8 mouse cellular contexts compared by ENCODE assay signal in the genomic region with DNA sequence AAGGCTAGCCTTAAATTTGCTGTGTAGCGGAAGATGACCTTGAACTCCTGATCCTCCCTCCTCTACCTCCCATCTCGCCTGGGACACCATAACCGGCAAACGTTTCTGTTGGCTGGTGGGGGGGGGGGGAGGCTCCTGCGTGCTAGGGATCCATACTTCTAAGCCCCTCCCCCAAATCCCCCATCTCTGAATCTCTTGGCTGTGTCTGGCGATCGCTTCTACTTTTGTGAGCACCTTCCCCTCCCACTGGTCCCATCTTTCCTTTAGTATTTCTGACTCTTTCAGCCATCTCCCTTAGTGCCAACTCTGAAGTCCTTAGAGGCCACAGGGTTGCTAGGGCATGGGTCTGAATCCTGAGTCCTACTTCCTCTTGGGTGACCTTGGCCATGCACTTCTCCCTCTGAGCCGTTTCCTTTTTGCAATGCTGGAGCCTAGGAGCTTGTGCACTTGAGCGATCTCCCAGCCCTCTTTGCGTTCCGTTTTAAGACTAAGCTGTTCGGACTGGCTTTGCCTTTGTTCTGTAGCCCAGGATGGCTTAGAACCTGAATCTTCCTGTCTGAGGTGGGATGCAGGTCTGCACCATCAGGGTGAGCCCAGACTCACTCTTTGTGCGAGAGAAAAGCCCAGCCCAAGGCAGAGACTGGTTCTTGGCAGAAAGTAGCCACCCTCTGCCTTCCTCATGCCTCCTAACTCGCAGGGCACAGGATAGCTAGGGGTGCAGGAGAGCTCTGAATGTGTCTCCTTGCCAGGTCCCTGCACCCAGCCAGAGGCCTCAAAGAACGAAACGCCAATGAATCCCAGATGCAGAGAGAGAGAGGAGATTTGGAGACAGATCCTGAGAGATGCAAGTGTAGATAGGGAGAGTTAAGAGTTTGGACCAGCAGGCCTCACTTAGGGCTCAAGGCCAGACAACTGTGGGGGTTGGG. TPM values are rescaled to one million over a fixed set of nuclear protein-coding genes. Genes with fewer than 3 reads are reported as not detected.
DNase-seq lines count a peak whose midpoint lies in the region; ATAC-seq and TF ChIP-seq lines count a peak whose summit lies in the region.

No protein-coding gene starts in this region.

- peak; percentile 52 to 65 for DNase-seq in heart, adult 2 months
- no peak for DNase-seq in heart, postnatal 25 days (ENCODE audit: low spot score)
- peak; percentile 65 for DNase-seq in MEL-GATA-1-ER (ENCODE audit: extremely low read depth, low read depth)
- DNase-seq in hindbrain, embryonic 11.5 days (ENCODE audit: low spot score), result peak; percentile 30
- DNase-seq in lung, postnatal 0 days (ENCODE audit: low spot score), result peak; percentile 63
- DNase-seq in urinary bladder, postnatal 36 days (ENCODE audit: low spot score in 2 of 2), result no peak
- no peak for DNase-seq in right cerebral cortex, postnatal 4 days
- no peak for DNase-seq in layer of hippocampus, adult 18-20 months (ENCODE audit: low spot score in 2 of 2)

- 0 out of 2 replicates have a peak, but pooled peaks have one; percentile 2 for ATAC-seq in hindbrain, embryonic 11.5 days (ENCODE audit: low FRiP score)
- ATAC-seq in lung, postnatal 0 days, result peak; percentile 13

- TF ChIP-seq CTCF in heart, adult 2 months (IDR thresholded peaks at IDR 0.05), result no peak
- no peak for TF ChIP-seq CTCF in lung, postnatal 0 days (IDR thresholded peaks at IDR 0.05)

- H3K27me3 ChIP-seq in heart, adult 2 months (ENCODE audit: control insufficient read depth, insufficient read depth, low read length), result no peaks in the 10 kb centered on the region
- peaks cover 33% of the 10 kb centered on the region for H3K27me3 ChIP-seq in hindbrain, embryonic 11.5 days (ENCODE audit: control insufficient read depth, insufficient read depth, low read length)
- H3K27me3 ChIP-seq in lung, postnatal 0 days (replicated peaks; ENCODE audit: insufficient read depth, low read length), result no peaks in the 10 kb centered on the region

- H3K79me2 ChIP-seq in heart, adult 2 months (replicated peaks; ENCODE audit: control insufficient read depth, insufficient read depth, low read length), result no peaks in the 10 kb centered on the region

- 0 out of 2 replicates have a peak, but pooled peaks have one; percentile 19 for TF ChIP-seq EP300 in heart, adult 2 months (IDR thresholded peaks at IDR 0.05; ENCODE audit: insufficient read depth, low read depth, low read length)
- TF ChIP-seq EP300 in lung, postnatal 0 days (IDR thresholded peaks at IDR 0.05), result no peak

- no peak overlapping the region for H3K4me2 ChIP-seq in hindbrain, embryonic 11.5 days (replicated peaks; ENCODE audit: low read depth, low read length)
- H3K4me2 ChIP-seq in lung, postnatal 0 days (replicated peaks; ENCODE audit: low read depth, low read length), result no peak overlapping the region

- intact Hi-C loops in heart, adult 2 months (cut with DNase I), result no loop called here
- intact Hi-C loops in heart, postnatal 25 days (cut with DNase I), result no loop called here

- peaks cover 17% of the 10 kb centered on the region for H3K4me1 ChIP-seq in heart, adult 2 months (ENCODE audit: control insufficient read depth, insufficient read depth, low read length)
- 0 out of 2 replicates have a peak, but pooled peaks cover 2% of the 10 kb centered on the region for H3K4me1 ChIP-seq in hindbrain, embryonic 11.5 days (replicated peaks; ENCODE audit: control insufficient read depth, insufficient read depth, low read length)
- peaks cover 20% of the 10 kb centered on the region; the same call in 1 of the 2 replicates for H3K4me1 ChIP-seq in lung, postnatal 0 days (ENCODE audit: insufficient read depth, low read depth, low read length)

- no peaks in the 10 kb centered on the region for H3K9me3 ChIP-seq in hindbrain, embryonic 11.5 days (ENCODE audit: control insufficient read depth, low read length)
- H3K9me3 ChIP-seq in lung, postnatal 0 days (ENCODE audit: low read length), result no peaks in the 10 kb centered on the region

- H3K36me3 ChIP-seq in heart, adult 2 months (ENCODE audit: control insufficient read depth, insufficient read depth, low read length), result no peaks in the 10 kb centered on the region
- no peaks in the 10 kb centered on the region for H3K36me3 ChIP-seq in hindbrain, embryonic 11.5 days (ENCODE audit: control insufficient read depth, insufficient read depth, low read length)
- H3K36me3 ChIP-seq in lung, postnatal 0 days (ENCODE audit: insufficient read depth, low read length), result no peaks in the 10 kb centered on the region

- TF ChIP-seq POLR2A in heart, adult 2 months (IDR thresholded peaks at IDR 0.05; ENCODE audit: insufficient read depth, low read depth, low read length), result no peak

- H3K27ac ChIP-seq in heart, adult 2 months, result peak overlapping the region; percentile 76
- no peak overlapping the region for H3K27ac ChIP-seq in hindbrain, embryonic 11.5 days (ENCODE audit: low read depth, low read length)
- peak overlapping the region; percentile 88 for H3K27ac ChIP-seq in lung, postnatal 0 days (ENCODE audit: low read length)

- H3K4me3 ChIP-seq in heart, adult 2 months, result no peak overlapping the region
- H3K4me3 ChIP-seq in hindbrain, embryonic 11.5 days (ENCODE audit: low read depth, low read length), result no peak overlapping the region
- no peak overlapping the region for H3K4me3 ChIP-seq in lung, postnatal 0 days (ENCODE audit: low read depth, low read length)

- H3K9ac ChIP-seq in heart, adult 2 months (ENCODE audit: low read depth, low read length), result peak overlapping the region; percentile 5; the same call in 1 of the 2 replicates
- no peak overlapping the region for H3K9ac ChIP-seq in hindbrain, embryonic 11.5 days (ENCODE audit: low read depth, low read length)
- no peak overlapping the region for H3K9ac ChIP-seq in lung, postnatal 0 days (replicated peaks; ENCODE audit: low read depth)

- 27% methylated on average over 16 of the region's 16 CpGs for WGBS in heart, adult 2 months
- WGBS in hindbrain, embryonic 11.5 days, result 27% methylated on average over 16 of the region's 16 CpGs
- 32% methylated on average over 16 of the region's 16 CpGs for WGBS in lung, postnatal 0 days

RNA-seq across cellular contexts. Expression of a gene that starts 0.9 kb away (rescaled TPM):
- 1 to 10 TPM; 3.5 to 6.1 TPM for total RNA-seq in heart, adult 2 months (2021)
- 11.9 and 14.0 TPM in 2 replicates for polyA plus RNA-seq in heart, adult 2 months (2012; rRNA removed)
- total RNA-seq in heart, postnatal 25 days (2021), result 1 to 10 TPM; 3.0 to 3.9 TPM
- polyA plus RNA-seq in hindbrain, embryonic 11.5 days (2014; fragmentation: Nextera tagmentation; extraction: Ambion mirVana), result 0.26 and 0.33 TPM in 2 replicates
- 8.3 and 20.0 TPM in 2 replicates for polyA plus RNA-seq in lung, postnatal 0 days (2015; fragmentation: Nextera tagmentation; extraction: Ambion mirVana)
- total RNA-seq in layer of hippocampus, adult 18-20 months (2021), result 1 to 10 TPM in 1 of 2 experiments, under 1 TPM in 1; 0.27 to 1.1 TPM

RNA-seq across cellular contexts. Expression of a gene that starts 26.9 kb away (rescaled TPM):
- under 1 TPM; 0.63 to 0.77 TPM for total RNA-seq in heart, adult 2 months (2021)
- 0.41 and 1.2 TPM in 2 replicates for polyA plus RNA-seq in heart, adult 2 months (2012; rRNA removed)
- total RNA-seq in heart, postnatal 25 days (2021), result under 1 TPM in 1 of 2 experiments, not detected in 1; 0.73 TPM
- polyA plus RNA-seq in hindbrain, embryonic 11.5 days (2014; fragmentation: Nextera tagmentation; extraction: Ambion mirVana), result 0.59 and 0.63 TPM in 2 replicates
- 18.4 and 23.9 TPM in 2 replicates for polyA plus RNA-seq in lung, postnatal 0 days (2015; fragmentation: Nextera tagmentation; extraction: Ambion mirVana)
- total RNA-seq in layer of hippocampus, adult 18-20 months (2021), result not detected

RNA-seq across cellular contexts. Expression of a gene that starts 28.3 kb away (rescaled TPM):
- not detected for total RNA-seq in heart, adult 2 months (2021)
- polyA plus RNA-seq in heart, adult 2 months (2012; rRNA removed), result not detected in 2 replicates
- not detected for total RNA-seq in heart, postnatal 25 days (2021)
- 0.17 TPM in 1 of 2 replicates, not detected in the other for polyA plus RNA-seq in hindbrain, embryonic 11.5 days (2014; fragmentation: Nextera tagmentation; extraction: Ambion mirVana)
- polyA plus RNA-seq in lung, postnatal 0 days (2015; fragmentation: Nextera tagmentation; extraction: Ambion mirVana), result 0.12 and 0.24 TPM in 2 replicates
- total RNA-seq in layer of hippocampus, adult 18-20 months (2021), result 1 to 10 TPM; 1.2 to 2.3 TPM

RNA-seq across cellular contexts. Expression of a gene that starts 37.6 kb away (rescaled TPM):
- total RNA-seq in heart, adult 2 months (2021), result under 1 TPM in 1 of 2 experiments, not detected in 1; 0.14 TPM
- 0.35 and 0.66 TPM in 2 replicates for polyA plus RNA-seq in heart, adult 2 months (2012; rRNA removed)
- under 1 TPM in 1 of 2 experiments, not detected in 1; 0.42 TPM for total RNA-seq in heart, postnatal 25 days (2021)
- polyA plus RNA-seq in hindbrain, embryonic 11.5 days (2014; fragmentation: Nextera tagmentation; extraction: Ambion mirVana), result not detected in 2 replicates
- 0.13 and 0.18 TPM in 2 replicates for polyA plus RNA-seq in lung, postnatal 0 days (2015; fragmentation: Nextera tagmentation; extraction: Ambion mirVana)
- not detected for total RNA-seq in layer of hippocampus, adult 18-20 months (2021)

RNA-seq across cellular contexts. Expression of a gene that starts 52.7 kb away (rescaled TPM):
- total RNA-seq in heart, adult 2 months (2021), result 100 to 1,000 TPM; 190 to 214 TPM
- polyA plus RNA-seq in heart, adult 2 months (2012; rRNA removed), result 240 and 262 TPM in 2 replicates
- 100 to 1,000 TPM; 220 to 229 TPM for total RNA-seq in heart, postnatal 25 days (2021)
- polyA plus RNA-seq in hindbrain, embryonic 11.5 days (2014; fragmentation: Nextera tagmentation; extraction: Ambion mirVana), result 20.6 and 22.1 TPM in 2 replicates
- 477 and 507 TPM in 2 replicates for polyA plus RNA-seq in lung, postnatal 0 days (2015; fragmentation: Nextera tagmentation; extraction: Ambion mirVana)
- total RNA-seq in layer of hippocampus, adult 18-20 months (2021), result 10 to 100 TPM; 12.4 to 12.9 TPM

Comparison
In these comparisons a context has a peak if more than half of its experiments do, and no peak if none do; other contexts are left out.
1. DNase-seq: peak in heart, adult 2 months (2 of 2), MEL-GATA-1-ER (single experiment), hindbrain, embryonic 11.5 days (single experiment) and lung, postnatal 0 days (single experiment); none in heart, postnatal 25 days (single experiment), urinary bladder, postnatal 36 days (0 of 2), right cerebral cortex, postnatal 4 days (single experiment) and layer of hippocampus, adult 18-20 months (0 of 2).